Mouse (Mus musculus) G1E (cell line): ENCODE measurements around the gene Mfsd12. TPM values are rescaled to one million over a fixed set of nuclear protein-coding genes. Genes with fewer than 3 reads are reported as not detected.

Source experiments
- ATAC-seq: 2 replicates; pipeline ENCODE4 v1.8.0; 2016; ENCODE audit warnings: mild to moderate bottlenecking; ENCODE audit not compliant: insufficient number of reproducible peaks, poor library complexity, low FRiP score, severe bottlenecking; ENCODE audit errors: extremely low read depth
- DNase-seq: peaks from one replicate; pipeline ENCODE4 v3.0.0; 2012; ENCODE audit warnings: low spot score
- H3K27me3 ChIP-seq: 2 replicates; pipeline ENCODE4 v1.6.1; 2012; ENCODE audit warnings: mild to moderate bottlenecking, low read length, inconsistent platforms; ENCODE audit not compliant: insufficient read depth
- H3K36me3 ChIP-seq: replicated peaks from 2 replicates; pipeline ENCODE3; 2012; ENCODE audit warnings: mild to moderate bottlenecking, inconsistent platforms
- H3K4me1 ChIP-seq: 2 replicates; pipeline ENCODE4 v1.6.1; 2012; ENCODE audit warnings: low read depth, low read length, inconsistent platforms, mixed read lengths; ENCODE audit not compliant: insufficient read depth
- H3K4me3 ChIP-seq: 2 replicates; pipeline ENCODE4 v1.5.1; 2012; ENCODE audit warnings: low read depth, mild to moderate bottlenecking, inconsistent platforms, low read length, moderate library complexity, mixed read lengths
- H3K9me3 ChIP-seq: replicated peaks from 2 replicates; pipeline ENCODE4 v1.6.1; 2012; ENCODE audit warnings: inconsistent platforms
- CTCF ChIP-seq: IDR thresholded peaks from 2 replicates; pipeline ENCODE4 v1.5.1; 2012; ENCODE audit warnings: low read depth, low read length, inconsistent platforms, mixed read lengths
- GATA1 ChIP-seq: IDR thresholded peaks from 2 replicates; pipeline ENCODE4 v1.6.1; 2012; ENCODE audit warnings: borderline replicate concordance, low read length, inconsistent platforms, mixed read lengths
- GATA2 ChIP-seq: IDR thresholded peaks from 2 replicates; pipeline ENCODE4 v1.6.1; 2012; ENCODE audit warnings: low read depth, low read length, inconsistent platforms, borderline replicate concordance
- POLR2AphosphoS5 ChIP-seq: IDR thresholded peaks from 2 replicates; pipeline ENCODE4 v1.6.1; 2012; ENCODE audit warnings: low read depth, low read length, inconsistent platforms; ENCODE audit not compliant: insufficient replicate concordance
- TAL1 ChIP-seq: conservative IDR thresholded peaks from 2 replicates; pipeline ENCODE4 v1.6.1; 2012; ENCODE audit warnings: low read depth, low read length, inconsistent platforms, mixed read lengths
- polyA plus RNA-seq: library from polyadenylated mRNA; stranded (reverse); fragments of >175 nt; gene quantifications from 2 replicates; pipeline ENCODE4 v1.2.3, GENCODE M21; 2012
- total RNA-seq, 2 experiments: library from RNA; stranded (forward) in 1 of 2; stranded (reverse) in 1 of 2; fragments of 200-1000 nt in 1 of 2; fragments of >200 nt in 1 of 2; fragmentation: Nextera tagmentation in 1 of 2; gene quantifications; 2 replicates each; pipeline ENCODE4 v1.2.3; 2014 to 2017

Gene Mfsd12
- total and polyA plus RNA-seq, 3 experiments, result 13.1 to 46.7 (median 14.4) TPM

DNA sequence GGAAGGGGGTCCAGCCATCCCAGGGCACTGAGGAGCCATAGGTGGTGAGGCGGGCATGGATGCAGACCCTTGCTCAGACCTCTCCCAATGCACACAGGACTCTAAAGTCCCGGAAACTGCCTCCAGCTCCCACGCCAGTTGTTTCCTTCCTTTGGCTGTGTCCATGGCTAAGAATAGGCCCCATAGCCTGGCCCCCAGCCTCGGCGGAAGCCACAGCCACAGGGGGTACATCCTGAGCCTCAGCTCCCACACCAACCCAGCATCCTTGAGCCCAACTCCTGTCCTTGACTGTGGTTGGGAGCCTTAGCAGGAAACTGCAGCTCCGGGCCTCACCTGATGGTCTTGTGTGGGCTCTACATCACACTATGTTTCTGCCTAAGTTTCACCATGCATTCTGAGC lies 30.4 kb upstream of the Mfsd12 start:
- H3K4me3 ChIP-seq, result no peak overlapping the region
- TF ChIP-seq CTCF (no peak), TAL1 (no peak), POLR2AphosphoS5 (no peak), GATA2 (no peak), GATA1 (no peak)
- DNase-seq, result no peak
- H3K4me1 ChIP-seq, result peaks cover 66% of the 10 kb centered on the region
- peaks cover 7% of the 10 kb centered on the region; the same call in 1 of the 2 replicates for H3K27me3 ChIP-seq
- H3K9me3 ChIP-seq, result no peaks in the 10 kb centered on the region
- no peak for ATAC-seq
- H3K36me3 ChIP-seq, result peaks cover 81% of the 10 kb centered on the region

DNA sequence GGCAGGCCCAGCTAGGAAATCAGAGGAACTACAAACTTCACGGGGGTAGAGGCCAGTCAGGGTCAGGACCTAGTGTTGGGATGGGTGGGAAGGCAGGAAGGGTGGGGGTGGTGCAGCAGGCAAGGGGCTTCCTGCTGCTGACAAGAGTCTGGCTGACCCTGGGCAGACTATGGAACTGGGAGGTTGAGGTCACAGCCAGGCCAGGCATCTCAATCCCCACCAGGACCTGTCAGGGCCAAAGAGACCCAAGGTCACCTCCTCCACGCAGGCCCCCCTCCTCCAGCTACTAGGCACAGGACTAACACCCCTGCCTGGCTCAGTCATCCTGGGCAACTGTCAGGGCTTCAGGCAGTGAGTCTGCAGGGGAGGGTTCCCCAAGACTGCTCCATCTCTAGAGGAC lies 29.3 kb upstream of the Mfsd12 start:
- peaks cover 15% of the 10 kb centered on the region; the same call in 1 of the 2 replicates for H3K27me3 ChIP-seq
- ATAC-seq, result no peak
- no peak for DNase-seq
- no peaks in the 10 kb centered on the region for H3K9me3 ChIP-seq
- H3K4me1 ChIP-seq, result peaks cover 58% of the 10 kb centered on the region
- no peak for TF ChIP-seq POLR2AphosphoS5
- no peak for TF ChIP-seq GATA2
- TF ChIP-seq GATA1, result no peak
- no peak for TF ChIP-seq CTCF
- TF ChIP-seq TAL1, result no peak
- H3K4me3 ChIP-seq, result no peak overlapping the region
- peaks cover 71% of the 10 kb centered on the region for H3K36me3 ChIP-seq

DNA sequence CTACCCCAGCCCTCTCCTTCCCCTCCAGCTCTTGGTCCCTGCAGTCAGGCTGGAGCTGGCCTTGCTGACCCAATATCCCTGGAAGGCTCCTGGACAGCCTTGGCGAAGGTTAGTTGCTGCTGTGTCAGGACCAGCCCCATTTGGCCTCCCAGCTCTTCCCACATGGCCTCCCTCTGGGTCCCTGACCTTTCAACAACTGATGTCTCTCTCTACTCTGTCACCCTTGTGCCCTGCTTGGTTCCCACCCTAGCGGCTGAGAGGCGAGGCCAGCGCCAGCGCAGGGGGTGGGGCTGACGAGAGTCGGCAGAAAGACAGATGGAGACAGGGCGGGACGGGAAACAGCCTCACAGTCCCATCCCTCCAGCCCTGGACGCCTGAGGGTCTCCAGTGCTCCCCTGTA lies 28.9 kb upstream of the Mfsd12 start, which contains the start of gene Tbxa2r:
Gene Tbxa2r, plus strand, starts transcription at position 346 of the 400 bp plus-strand sequence.
- peaks cover 54% of the 10 kb centered on the region for H3K4me1 ChIP-seq
- ATAC-seq, result no peak
- peaks cover 67% of the 10 kb centered on the region for H3K36me3 ChIP-seq
- TF ChIP-seq GATA1, result no peak
- TF ChIP-seq CTCF, result no peak
- TF ChIP-seq POLR2AphosphoS5, result no peak
- TF ChIP-seq TAL1, result no peak
- DNase-seq, result no peak
- H3K9me3 ChIP-seq, result no peaks in the 10 kb centered on the region
- no peak within 1 kb of the TSS; the same call in 1 of the 2 replicates for H3K4me3 ChIP-seq
- peaks cover 17% of the 10 kb centered on the region; the same call in 1 of the 2 replicates for H3K27me3 ChIP-seq

DNA sequence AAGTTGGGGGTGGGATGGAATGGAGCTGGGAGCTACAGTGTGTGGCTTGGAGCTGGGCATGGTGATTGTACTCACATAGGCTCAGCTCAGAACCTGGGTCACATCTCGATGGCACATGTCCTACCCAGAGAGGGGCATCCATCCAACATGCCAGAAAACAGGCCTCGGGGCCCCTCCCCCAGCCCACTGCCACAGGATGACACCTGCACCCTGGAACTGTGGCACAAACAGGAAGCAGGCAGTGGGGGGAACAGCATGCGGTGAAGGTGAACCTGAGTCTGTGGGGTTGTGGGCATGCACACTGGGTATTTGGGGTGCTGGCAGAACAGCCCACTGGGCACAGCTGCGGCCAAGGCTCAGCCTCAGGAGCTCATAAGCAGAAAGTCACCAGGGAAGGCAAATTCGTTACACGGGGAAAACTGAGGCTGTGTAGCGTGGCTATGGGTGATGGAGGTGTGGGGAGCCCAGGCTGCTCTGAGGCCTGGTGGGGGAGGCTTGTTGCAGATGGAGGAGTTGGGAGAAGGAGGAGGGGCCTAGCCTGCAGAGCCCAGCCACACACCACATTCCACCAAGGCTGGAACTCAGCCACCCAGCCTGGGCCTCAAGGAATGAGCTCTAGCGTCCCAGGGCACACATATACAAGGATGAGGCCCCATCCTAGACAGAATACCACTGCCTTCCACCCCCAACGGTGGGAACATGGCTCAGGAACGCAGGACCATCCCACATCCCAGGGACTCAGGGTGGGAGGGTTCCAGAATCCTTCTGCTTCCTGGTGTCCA lies 27.9 kb upstream of the Mfsd12 start:
- H3K4me1 ChIP-seq, result peaks cover 44% of the 10 kb centered on the region
- DNase-seq (no peak), ATAC-seq (no peak)
- TF ChIP-seq GATA1 (no peak), CTCF (no peak)
- peaks cover 19% of the 10 kb centered on the region for H3K27me3 ChIP-seq
- H3K36me3 ChIP-seq, result peaks cover 57% of the 10 kb centered on the region
- no peaks in the 10 kb centered on the region for H3K9me3 ChIP-seq
- H3K4me3 ChIP-seq, result no peak overlapping the region; the same call in 1 of the 2 replicates

DNA sequence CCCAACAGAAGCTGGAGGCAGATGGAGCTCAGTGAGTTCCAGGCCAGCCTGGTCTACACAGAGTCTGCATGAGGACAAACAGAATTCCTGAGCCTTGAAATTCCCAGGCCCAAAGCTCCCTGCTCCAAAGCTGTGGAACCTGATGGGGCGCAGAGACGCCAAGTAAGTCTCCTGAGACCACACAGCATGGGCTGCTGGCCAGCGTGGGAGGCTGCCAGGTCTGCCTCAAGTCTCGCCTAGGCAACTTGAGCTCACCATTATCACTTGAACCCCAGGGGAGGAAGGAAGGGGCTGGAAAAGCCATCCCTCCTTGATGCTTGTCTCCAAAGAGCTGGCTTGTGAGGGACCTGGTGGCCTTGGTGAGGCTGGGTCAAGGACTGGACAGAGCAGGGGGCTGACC lies 27.3 kb upstream of the Mfsd12 start:
- peaks cover 39% of the 10 kb centered on the region for H3K4me1 ChIP-seq
- H3K27me3 ChIP-seq, result peaks cover 25% of the 10 kb centered on the region
- H3K9me3 ChIP-seq, result no peaks in the 10 kb centered on the region
- H3K4me3 ChIP-seq, result no peak overlapping the region
- H3K36me3 ChIP-seq, result peaks cover 51% of the 10 kb centered on the region
- TF ChIP-seq GATA2, result no peak
- no peak for TF ChIP-seq GATA1
- no peak for TF ChIP-seq POLR2AphosphoS5
- TF ChIP-seq CTCF, result no peak
- TF ChIP-seq TAL1, result no peak
- ATAC-seq (no peak), DNase-seq (no peak)

DNA sequence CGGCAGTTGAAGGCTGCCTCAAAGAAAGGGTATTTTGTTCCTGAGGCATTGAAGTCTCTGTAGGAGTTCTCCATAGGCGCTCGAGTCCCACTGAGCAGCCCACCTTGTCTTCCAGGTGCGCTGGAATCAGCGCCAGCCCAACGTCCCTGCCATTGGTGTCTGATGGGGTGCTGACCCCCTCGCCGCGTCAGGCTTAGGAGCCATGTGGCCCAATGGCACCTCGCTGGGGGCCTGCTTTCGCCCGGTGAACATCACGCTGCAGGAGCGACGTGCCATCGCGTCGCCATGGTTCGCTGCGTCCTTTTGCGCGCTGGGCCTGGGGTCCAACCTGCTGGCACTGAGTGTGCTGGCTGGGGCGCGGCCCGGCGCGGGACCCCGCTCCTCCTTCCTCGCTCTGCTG lies 25.0 kb upstream of the Mfsd12 start:
- ATAC-seq, result no peak
- H3K9me3 ChIP-seq, result no peaks in the 10 kb centered on the region
- H3K27me3 ChIP-seq, result peaks cover 44% of the 10 kb centered on the region
- DNase-seq, result no peak
- peaks cover 28% of the 10 kb centered on the region for H3K36me3 ChIP-seq
- TF ChIP-seq GATA2, result no peak
- TF ChIP-seq GATA1, result no peak
- TF ChIP-seq TAL1, result no peak
- TF ChIP-seq CTCF, result no peak
- TF ChIP-seq POLR2AphosphoS5, result no peak
- H3K4me1 ChIP-seq, result peaks cover 30% of the 10 kb centered on the region
- no peak overlapping the region for H3K4me3 ChIP-seq
